Mouse (Mus musculus) ZHBTc4 (cell line): ENCODE measurements at regions not wholly inside any gene's neighbourhood (a gene's known extent, or its start where the extent isn't known, plus 50 kb on each side); places are given as distances from the start of the nearest gene placed in this dataset.

Experiments used
- DNase-seq: peaks from one replicate; pipeline ENCODE4 v3.0.0-alpha.2; 2011; ENCODE audit warnings: low read depth, low spot score

DNA sequence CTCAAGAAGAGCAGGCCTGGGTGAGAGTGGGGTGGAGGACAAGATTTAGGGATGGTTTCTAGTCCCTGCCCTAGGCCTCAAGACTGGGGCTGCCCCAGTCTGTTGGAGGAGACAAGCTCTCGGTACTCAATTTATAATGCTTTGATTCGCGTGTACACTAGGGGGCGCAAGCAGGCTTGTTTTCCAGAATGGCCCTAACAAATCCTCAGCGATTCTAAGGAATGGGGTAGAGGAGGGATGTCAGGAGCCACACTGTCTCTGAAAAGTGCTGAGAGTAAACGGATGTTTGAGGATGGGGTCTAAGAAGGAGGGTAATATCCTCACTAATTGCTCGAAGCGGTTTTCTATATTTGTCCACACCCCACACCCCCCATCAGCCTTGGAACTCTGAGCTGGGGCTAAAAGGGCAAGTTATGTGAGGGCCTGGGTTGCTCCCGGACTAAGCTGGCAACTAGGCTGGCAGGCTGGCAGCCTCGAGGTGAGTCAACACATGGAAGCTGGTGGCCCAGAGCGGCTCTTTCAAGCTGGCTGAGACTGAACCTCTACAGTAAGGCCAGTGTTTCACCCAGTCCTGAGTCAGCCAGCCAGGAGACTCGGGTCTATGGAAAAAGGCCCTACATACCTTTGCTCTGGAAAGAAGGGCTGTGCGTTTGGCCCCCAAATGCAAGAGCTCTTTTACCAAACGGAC lies 176.7 kb downstream of the Ttc8 start:
- DNase-seq, result peak; percentile 89

DNA sequence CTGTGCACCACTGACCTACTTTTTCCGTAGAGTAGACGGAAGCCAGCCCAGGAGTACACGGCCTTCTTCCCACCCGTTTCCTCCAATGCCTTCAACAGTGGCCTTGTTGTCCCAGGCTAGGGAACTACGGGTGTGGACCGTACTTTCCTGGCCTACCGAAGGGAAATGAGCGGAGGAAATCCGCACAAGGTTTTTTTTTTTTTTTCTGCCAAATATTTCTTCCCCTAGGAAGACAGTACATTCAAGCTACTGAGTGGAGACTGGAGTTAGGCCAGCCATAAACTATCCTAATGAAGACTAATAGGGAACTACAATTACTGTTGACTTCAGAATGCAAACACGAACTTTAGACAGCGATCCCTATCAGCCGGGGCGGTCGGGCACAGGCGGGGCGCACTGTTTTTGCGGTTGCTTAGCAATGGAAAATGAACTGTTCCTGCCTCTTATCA lies 177.3 kb downstream of the Ttc8 start:
- no peak for DNase-seq

DNA sequence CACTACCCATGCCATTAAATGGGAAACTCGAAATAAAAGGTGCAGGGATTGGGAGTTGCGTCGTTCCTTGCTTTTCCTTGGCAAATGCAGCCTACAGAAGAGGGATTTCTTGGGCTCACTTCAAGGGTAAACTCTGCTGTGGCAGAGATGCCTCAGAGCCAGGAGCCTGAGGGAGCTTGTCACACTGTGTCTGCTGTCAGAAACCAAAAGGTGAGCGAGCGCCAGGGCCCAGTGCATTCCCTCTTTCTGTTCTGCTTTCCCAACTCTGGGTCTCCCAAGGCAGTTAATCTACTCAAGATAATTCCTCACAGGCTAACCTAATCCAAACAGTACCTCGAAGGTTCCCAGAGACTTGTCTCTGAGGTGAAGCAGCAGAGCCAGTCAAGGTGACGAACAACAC lies 179.5 kb downstream of the Ttc8 start:
- no peak for DNase-seq

DNA sequence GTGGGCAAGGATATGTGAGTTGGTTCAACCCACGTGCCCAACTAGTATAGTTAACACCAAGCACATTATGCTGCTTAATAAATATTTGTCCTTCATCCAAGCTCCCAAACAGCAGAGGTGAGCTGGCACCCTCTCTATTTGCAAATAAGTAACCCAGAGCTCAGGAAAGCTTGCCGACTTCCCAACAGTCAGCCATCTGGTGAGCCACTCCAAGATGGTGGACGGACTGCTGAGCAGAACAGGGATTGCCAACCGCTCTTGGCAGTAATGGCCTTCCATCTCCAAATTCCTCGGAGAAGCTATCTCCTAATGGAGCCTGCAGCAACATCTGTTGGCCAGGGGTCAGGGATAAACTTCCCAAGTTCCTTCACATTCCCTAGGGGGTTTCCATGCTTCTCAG lies 188.2 kb downstream of the Ttc8 start:
- no peak for DNase-seq

DNA sequence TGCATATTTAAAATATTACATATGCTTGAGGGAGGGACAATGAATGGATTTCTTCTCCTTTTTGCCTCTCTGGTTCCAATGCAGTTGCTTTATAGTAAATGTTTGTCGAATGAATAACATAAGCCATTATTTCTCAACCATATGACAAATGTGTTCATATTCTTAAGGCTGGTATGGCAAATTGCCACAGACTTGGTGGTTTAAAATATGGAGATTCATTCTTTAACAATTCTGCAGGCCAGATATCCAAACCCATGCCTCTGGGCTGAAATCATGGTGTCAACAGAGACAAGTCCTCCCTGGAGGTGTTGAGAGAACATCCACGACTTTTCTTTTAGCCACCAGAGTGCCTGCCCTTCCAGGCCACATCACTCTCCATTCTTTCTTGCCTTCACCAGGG lies 193.4 kb downstream of the Ttc8 start:
- DNase-seq, result no peak

DNA sequence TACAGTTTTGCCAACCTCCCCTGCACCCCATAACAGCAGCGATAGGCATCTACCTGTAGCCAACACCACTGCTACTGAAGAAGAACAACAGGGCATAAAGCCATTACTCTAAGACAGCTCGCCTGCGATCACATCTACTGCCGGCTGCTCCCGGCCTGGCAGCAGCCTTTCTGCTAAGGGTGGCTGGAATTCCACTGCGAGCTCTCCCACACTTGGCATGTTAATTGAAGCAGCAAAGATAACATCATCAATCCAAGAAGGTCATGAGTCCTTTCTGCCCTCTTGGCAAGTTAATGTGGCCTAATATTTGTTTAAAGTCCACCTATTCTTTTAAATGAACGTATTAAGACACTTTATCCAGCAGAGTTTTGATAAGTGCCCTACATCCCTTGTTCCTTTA lies 196.1 kb downstream of the Ttc8 start:
- no peak for DNase-seq

DNA sequence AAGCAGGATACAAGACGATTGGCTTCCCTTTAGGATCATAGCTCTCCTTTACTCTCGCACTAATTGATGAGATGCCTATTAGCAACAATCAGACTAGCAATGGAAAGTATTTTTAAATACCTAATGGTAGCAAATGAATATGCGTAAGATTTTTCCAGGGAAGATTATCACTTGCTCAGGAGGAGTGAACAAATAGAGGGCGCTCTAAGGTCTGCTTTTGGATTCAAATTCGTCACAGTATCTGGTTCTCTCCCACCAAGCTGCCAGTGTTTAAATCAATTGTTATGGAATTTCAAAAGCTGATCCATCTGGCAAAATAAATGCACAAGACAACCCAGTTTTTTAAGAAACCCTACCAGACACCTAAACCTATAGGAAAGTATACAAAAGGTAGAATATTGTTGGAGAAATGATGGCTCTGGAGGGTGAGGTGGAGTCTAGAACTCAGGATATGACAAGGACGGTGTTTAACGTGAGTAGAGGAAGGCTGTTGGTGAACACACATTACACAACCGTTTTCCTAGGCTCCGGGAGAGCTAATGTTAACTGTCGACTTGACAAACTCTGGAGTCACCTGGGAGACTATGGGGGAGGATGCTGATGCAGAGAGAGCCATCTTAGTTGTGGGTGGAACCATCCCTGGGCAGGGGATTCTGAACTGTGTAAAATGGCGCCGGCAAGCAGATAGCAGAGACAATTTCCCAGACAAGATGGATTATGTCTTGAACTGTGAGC lies 198.2 kb downstream of the Ttc8 start:
- DNase-seq, result no peak

DNA sequence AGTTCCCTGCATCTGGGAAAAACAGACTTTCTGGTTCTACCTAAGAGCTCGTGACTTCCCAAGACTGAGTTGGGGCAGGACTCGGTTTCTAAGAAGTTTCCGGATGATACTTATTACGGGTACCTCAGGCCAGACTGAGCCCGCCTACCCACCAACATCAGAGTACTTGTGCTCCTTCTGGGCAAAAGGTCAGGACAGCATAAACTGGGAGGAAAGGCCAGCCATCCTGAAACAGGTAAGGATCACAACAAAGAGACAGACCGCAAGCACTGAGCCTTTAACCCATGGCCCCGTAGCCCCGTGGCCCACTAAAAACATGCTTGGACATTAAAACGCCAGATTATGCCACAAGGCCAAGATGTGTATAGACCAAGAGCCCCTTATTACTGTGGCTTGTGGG lies 199.6 kb downstream of the Ttc8 start:
- DNase-seq, result no peak

DNA sequence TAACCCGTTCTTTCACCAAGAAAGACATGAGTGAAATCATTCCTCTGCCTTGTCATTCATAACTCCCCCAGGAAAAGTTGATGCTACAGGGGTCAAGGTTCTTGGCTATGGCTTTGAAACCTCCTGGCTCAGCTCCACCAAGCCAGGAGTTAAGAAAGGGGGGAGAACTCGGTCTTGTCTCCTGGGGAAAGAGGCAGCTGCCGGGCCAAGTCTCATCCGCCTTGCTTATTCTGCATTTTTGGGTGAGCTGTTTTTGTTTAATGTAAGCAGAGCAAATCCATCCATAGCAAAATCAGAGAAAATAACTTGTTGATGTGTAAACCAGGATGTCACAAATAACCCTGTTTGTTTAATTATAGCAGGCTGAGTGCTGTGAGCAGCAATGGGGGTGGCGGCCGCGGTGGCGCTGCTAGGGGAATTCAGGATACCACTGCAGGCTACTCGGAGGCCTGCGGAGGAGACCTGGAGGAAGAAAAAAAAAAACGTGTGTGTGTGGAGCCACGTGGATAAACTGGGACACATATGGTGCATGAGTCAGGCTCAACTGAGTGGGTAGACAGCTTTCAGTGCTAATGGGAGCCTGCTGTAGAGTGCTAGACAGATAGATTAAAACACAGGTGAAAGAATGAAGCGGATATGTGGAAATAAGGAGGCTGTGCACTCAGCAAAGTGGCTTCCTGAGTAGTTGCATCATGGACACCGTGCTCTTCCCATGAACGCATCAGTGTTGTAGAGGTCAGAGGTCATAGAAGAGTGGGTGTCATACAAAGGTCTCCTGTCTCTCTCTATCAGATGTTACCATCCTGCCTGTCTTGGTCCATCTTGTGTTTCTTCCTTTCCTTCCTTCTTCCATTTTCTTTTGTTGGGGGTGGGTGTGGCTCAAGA lies 203.5 kb downstream of the Ttc8 start:
- DNase-seq, result no peak

DNA sequence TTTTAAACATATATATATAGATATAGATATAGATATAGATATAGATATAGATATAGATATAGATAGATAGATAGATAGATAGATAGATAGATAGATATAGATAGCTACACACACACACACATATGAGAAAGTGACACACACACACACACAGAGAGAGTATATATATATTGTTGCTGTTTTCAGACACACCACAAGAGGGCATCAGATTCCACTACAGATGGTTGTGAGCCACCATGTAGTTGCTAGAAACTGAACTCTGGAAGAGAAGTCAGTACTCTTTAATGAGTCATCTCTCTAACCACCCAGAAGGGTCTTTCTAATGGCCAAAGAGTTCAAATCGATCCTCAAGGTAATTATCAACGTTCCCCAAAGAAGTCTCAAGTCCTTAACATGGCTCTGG lies 205.8 kb downstream of the Ttc8 start:
- DNase-seq, result no peak
